Mouse (Mus musculus) large intestine, adult 2 months (tissue): ENCODE measurements around the gene Gm11168. TPM values are rescaled to one million over a fixed set of nuclear protein-coding genes. Genes with fewer than 3 reads are reported as not detected.
"Not testable (repeated sequence)": the region's sequence is repeated elsewhere in the genome, so short reads cannot be mapped to it uniquely, and the experiment has no call there.

Experiments used
- DNase-seq: peaks from one replicate; pipeline ENCODE4 v3.0.0-alpha.2; 2012; ENCODE audit warnings: low read depth, low spot score
- WGBS: fragments of 180-500 bp; shearing (Covaris S2); methylation state at CpG from one replicate; pipeline ENCODE4 v1.1.7; 2018; 5-methylcytosine and 5-hydroxymethylcytosine counted together
- polyA plus RNA-seq: library from polyadenylated mRNA; depleted of rRNA; stranded (reverse); fragments of >200 nt; gene quantifications from 2 replicates; pipeline ENCODE4 v1.2.3, GENCODE M21; 2012; rRNA removed

Gene Gm11168
- polyA plus RNA-seq, 1 experiment: not detected

DNA sequence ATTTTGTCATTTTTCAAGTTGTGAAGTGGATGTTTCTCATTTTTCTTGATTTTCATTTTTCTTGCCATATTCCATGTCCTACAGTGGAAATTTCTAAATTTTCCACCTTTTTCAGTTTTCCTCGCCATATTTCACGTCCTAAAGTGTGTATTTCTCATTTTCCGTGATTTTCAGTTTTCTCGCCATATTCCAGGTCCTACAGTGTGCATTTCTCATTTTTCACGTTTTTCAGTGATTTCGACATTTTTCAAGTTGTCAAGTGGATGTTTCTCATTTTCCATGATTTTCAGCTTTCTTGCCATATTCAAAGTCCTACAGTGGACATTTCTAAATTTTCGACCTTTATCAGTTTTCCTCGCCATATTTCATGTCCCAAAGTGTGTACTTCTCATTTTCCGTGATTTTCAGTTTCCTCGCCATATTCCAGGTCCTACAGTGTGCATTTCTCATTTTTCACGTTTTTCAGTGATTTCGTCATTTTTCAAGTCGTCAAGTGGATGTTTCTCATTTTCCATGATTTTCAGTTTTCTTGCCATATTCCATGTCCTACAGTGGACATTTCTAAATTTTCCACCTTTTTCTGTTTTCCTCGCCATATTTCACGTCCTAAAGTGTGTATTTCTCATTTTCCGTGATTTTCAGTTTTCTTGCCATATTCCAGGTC, 21.0 kb downstream of the Gm11168 start:
- WGBS: 79% methylated on average over 16 of the region's 16 CpGs
- DNase-seq: not testable (repeated sequence)

DNA sequence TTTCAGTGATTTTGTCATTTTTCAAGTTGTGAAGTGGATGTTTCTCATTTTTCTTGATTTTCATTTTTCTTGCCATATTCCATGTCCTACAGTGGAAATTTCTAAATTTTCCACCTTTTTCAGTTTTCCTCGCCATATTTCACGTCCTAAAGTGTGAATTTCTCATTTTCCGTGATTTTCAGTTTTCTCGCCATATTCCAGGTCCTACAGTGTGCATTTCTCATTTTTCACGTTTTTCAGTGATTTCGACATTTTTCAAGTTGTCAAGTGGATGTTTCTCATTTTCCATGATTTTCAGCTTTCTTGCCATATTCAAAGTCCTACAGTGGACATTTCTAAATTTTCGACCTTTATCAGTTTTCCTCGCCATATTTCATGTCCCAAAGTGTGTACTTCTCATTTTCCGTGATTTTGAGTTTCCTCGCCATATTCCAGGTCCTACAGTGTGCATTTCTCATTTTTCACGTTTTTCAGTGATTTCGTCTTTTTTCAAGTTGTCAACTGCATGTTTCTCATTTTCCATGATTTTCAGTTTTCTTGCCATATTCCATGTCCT, 21.8 kb downstream of the Gm11168 start, which contains the start of gene Gm10717:
Gene Gm10717, plus strand, starts transcription at position 506 of the 556 bp plus-strand sequence.
- not testable (repeated sequence) for DNase-seq
- WGBS: 72% methylated on average over 12 of the region's 12 CpGs

DNA sequence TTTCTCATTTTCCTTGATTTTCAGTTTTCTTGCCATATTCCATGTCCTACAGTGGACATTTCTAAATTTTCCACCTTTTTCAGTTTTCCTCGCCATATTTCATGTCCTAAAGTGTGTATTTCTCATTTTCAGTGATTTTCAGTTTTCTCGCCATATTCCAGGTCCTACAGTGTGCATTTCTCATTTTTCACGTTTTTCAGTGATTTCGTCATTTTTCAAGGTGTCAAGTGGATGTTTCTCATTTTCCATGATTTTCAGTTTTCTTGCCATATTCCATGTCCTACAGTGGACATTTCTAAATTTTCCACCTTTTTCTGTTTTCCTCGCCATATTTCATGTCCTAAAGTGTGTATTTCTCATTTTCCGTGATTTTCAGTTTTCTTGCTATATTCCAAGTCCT, 22.5 kb downstream of the Gm11168 start:
- WGBS: 75% methylated on average over 5 of the region's 6 CpGs

DNA sequence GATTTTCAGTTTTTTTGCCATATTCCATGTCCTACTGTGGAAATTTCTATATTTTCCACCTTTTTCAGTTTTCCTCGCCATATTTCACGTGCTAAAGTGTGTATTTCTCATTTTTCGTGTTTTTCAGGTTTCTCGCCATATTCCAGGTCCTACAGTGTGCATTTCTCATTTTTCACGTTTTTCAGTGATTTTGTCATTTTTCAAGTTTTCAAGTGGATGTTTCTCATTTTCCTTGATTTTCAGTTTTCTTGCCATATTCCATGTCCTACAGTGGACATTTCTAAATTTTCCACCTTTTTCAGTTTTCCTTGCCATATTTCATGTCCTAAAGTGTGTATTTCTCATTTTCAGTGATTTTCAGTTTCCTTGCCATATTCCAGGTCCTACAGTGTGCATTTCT, 23.0 kb downstream of the Gm11168 start:
- 78% methylated on average over 5 of the region's 5 CpGs for WGBS
- not testable (repeated sequence) for DNase-seq

More for the DNA sequence above, 22.5 kb downstream of the Gm11168 start:
- DNase-seq: not testable (repeated sequence)

DNA sequence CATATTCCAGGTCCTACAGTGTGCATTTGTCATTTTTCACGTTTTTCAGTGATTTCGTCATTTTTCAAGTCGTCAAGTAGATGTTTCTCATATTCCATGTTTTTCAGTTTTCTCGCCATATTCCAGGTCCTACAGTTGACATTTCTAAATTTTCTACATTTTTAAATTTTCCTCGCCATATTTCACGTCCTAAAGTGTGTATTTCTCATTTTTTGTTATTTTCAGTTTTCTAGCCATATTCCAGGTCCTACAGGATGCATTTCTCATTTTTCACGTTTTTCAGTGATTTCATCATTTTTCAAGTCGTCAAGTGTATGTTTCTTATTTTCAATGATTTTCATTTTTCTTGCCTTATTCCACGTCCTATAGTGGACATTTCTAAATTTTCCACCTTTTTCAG, 23.6 kb downstream of the Gm11168 start:
- WGBS: 66% methylated on average over 9 of the region's 9 CpGs

DNA sequence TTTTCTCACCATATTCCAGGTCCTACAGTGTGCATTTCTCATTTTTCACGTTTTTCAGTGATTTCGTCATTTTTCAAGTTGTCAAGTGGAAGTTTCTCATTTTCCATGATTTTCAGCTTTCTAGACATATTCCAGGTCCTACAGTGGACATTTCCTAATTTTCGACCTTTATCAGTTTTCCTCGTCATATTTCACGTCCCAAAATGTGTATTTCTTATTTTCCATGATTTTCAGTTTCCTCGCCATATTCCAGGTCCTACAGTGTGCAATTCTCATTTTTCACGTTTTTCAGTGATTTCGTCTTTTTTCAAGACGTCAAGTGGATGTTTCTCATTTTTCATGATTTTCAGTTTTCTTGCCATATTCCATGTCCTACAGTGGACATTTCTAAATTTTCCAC, 24.1 kb downstream of the Gm11168 start:
- 73% methylated on average over 9 of the region's 9 CpGs for WGBS
- DNase-seq: peak; percentile 42

More for the DNA sequence above, 23.6 kb downstream of the Gm11168 start:
- not testable (repeated sequence) for DNase-seq

DNA sequence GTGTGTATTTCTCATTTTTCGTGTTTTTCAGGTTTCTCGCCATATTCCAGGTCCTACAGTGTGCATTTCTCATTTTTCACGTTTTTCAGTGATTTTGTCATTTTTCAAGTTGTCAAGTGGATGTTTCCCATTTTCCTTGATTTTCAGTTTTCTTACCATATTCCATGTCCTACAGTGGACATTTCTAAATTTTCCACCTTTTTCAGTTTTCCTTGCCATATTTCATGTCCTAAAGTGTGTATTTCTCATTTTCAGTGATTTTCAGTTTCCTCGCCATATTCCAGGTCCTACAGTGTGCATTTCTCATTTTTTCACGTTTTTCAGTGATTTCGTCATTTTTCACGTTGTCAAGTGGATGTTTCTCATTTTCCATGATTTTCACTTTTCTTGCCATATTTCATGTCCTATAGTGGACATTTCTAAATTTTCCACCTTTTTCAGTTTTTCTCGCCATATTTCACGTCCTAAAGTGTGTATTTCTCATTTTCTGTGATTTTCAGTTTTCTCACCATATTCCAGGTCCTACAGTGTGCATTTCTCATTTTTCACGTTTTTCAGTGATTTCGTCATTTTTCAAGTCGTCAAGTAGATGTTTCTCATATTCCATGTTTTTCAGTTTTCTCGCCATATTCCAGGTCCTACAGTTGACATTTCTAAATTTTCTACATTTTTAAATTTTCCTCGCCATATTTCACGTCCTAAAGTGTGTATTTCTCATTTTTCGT, 26.3 kb downstream of the Gm11168 start:
- 64% methylated on average over 14 of the region's 16 CpGs for WGBS
- not testable (repeated sequence) for DNase-seq

DNA sequence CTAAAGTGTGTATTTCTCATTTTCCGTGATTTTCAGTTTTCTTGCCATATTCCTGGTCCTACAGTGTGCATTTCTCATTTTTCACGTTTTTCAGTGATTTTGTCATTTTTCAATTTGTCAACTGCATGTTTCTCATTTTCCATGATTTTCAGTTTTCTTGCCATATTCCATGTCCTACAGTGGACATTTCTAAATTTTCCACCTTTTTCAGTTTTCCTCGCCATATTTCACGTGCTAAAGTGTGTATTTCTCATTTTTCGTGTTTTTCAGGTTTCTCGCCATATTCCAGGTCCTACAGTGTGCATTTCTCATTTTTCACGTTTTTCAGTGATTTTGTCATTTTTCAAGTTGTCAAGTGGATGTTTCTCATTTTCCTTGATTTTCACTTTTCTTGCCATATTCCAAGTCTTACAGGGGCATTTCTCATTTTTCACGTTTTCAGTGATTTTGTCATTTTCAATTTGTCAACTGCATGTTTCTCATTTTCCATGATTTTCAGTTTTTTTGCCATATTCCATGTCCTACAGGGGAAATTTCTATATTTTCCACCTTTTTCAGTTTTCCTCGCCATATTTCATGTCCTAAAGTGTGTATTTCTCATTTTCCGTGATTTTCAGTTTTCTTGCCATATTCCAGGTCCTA, 27.7 kb downstream of the Gm11168 start:
- 65% methylated on average over 2 of the region's 10 CpGs for WGBS
- peak; percentile 100 for DNase-seq

DNA sequence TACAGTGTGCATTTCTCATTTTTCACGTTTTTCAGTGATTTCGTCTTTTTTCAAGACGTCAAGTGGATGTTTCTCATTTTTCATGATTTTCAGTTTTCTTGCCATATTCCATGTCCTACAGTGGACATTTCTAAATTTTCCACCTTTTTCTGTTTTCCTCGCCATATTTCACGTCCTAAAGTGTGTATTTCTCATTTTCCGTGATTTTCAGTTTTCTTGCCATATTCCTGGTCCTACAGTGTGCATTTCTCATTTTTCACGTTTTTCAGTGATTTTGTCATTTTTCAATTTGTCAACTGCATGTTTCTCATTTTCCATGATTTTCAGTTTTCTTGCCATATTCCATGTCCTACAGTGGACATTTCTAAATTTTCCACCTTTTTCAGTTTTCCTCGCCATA, 31.2 kb downstream of the Gm11168 start, which contains the start of gene Gm17535:
Gene Gm17535, plus strand, starts transcription at position 301 of the 400 bp plus-strand sequence.
- DNase-seq: not testable (repeated sequence)
- 42% methylated on average over 1 of the region's 8 CpGs for WGBS

DNA sequence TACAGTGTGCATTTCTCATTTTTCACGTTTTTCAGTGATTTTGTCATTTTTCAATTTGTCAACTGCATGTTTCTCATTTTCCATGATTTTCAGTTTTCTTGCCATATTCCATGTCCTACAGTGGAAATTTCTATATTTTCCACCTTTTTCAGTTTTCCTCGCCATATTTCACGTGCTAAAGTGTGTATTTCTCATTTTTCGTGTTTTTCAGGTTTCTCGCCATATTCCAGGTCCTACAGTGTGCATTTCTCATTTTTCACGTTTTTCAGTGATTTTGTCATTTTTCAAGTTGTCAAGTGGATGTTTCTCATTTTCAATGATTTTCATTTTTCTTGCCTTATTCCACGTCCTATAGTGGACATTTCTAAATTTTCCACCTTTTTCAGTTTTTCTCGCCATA, 33.4 kb downstream of the Gm11168 start, which contains the start of gene Gm10715:
Gene Gm10715, plus strand, starts transcription at position 301 of the 400 bp plus-strand sequence.
- WGBS: 81% methylated on average over 8 of the region's 8 CpGs

DNA sequence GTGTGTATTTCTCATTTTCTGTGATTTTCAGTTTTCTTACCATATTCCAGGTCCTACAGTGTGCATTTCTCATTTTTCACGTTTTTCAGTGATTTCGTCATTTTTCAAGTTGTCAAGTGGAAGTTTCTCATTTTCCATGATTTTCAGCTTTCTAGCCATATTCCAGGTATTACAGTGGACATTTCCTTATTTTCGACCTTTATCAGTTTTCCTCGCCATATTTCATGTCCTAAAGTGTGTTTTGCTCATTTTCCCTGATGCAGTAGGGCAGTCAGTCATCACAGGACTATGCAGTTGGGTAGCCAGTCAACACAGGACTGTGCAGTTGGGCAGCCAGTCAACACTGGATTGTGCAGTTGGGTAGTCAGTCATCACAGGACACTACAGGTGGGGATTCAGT, 35.0 kb downstream of the Gm11168 start:
- DNase-seq: peak; percentile 1

More for the DNA sequence above, 33.4 kb downstream of the Gm11168 start, which contains the start of gene Gm10715:
- DNase-seq: not testable (repeated sequence)

More for the DNA sequence above, 35.0 kb downstream of the Gm11168 start:
- 64% methylated on average over 4 of the region's 4 CpGs for WGBS

Other genes with a start within 250 kb of the Gm11168 start
- gene Gm10722, start 2.4 kb upstream of the Gm11168 start, polyA plus RNA-seq: not detected in 2 replicates
- not detected in 2 replicates for gene Gm10721, start 9.8 kb downstream of the Gm11168 start, polyA plus RNA-seq
- gene Gm10720, start 12.3 kb downstream of the Gm11168 start, polyA plus RNA-seq: not detected in 2 replicates
- not detected in 2 replicates for gene Gm10719, start 14.1 kb downstream of the Gm11168 start, polyA plus RNA-seq
- not detected in 2 replicates for gene Gm10718, start 20.2 kb downstream of the Gm11168 start, polyA plus RNA-seq
- gene Gm10717, start 22.1 kb downstream of the Gm11168 start, polyA plus RNA-seq: not detected in 2 replicates
- not detected in 2 replicates for gene Gm17535, start 31.3 kb downstream of the Gm11168 start, polyA plus RNA-seq
- gene Gm10715, start 33.5 kb downstream of the Gm11168 start, polyA plus RNA-seq: not detected in 2 replicates